Mouse (Mus musculus): Measurements from ENCODE around the gene Fam184a.
A peak's percentile ranks its signal among the peaks of the same experiment; 100 is the strongest.

The Fam184a gene

GRCm38 (mm10) chr10:53750955-53751652, at the start of gene Fam184a:
Fam184a (minus strand) TSS chr10:53751123.
- DNase-seq: peak; percentile 89 to 92

GRCm38 (mm10) chr10:53796258-53796581, 45.3 kb upstream of the Fam184a start:
- DNase-seq: no peak

GRCm38 (mm10) chr10:53795567-53796257, 44.8 kb upstream of the Fam184a start:
- DNase-seq: peak; percentile 23 to 61

GRCm38 (mm10) chr10:53791281-53791680, 40.4 kb upstream of the Fam184a start:
- DNase-seq: no peak

- DNase-seq: no peak
These were observed 25.7 kb upstream of the Fam184a start for GRCm38 (mm10) chr10:53776591-53776990.

GRCm38 (mm10) chr10:53772708-53773107, 21.8 kb upstream of the Fam184a start:
- no peak for DNase-seq

GRCm38 (mm10) chr10:53771480-53771879, 20.6 kb upstream of the Fam184a start:
- DNase-seq: no peak

GRCm38 (mm10) chr10:53768745-53769144, 17.8 kb upstream of the Fam184a start:
- no peak for DNase-seq

- DNase-seq: no peak
These were observed 14.5 kb upstream of the Fam184a start for GRCm38 (mm10) chr10:53765471-53765870.

- DNase-seq: no peak
These were observed 1.8 kb upstream of the Fam184a start for GRCm38 (mm10) chr10:53752723-53753122.

GRCm38 (mm10) chr10:53750275-53750954, 508 bp downstream of the Fam184a start:
- DNase-seq: peak in 1 of 2 experiments; percentile 46

GRCm38 (mm10) chr10:53746039-53746438, 4.9 kb downstream of the Fam184a start:
- DNase-seq: no peak

- no peak for DNase-seq
These were observed 8.0 kb downstream of the Fam184a start for GRCm38 (mm10) chr10:53742961-53743360.

- DNase-seq: no peak
These were observed 10.9 kb downstream of the Fam184a start for GRCm38 (mm10) chr10:53740014-53740413.

GRCm38 (mm10) chr10:53738842-53739241, 12.1 kb downstream of the Fam184a start:
- no peak for DNase-seq

GRCm38 (mm10) chr10:53735201-53735865, 15.6 kb downstream of the Fam184a start:
- peak; percentile 63 to 68 for DNase-seq

- no peak for DNase-seq
These were observed 18.6 kb downstream of the Fam184a start for GRCm38 (mm10) chr10:53732324-53732723.

- DNase-seq: no peak
These were observed 22.0 kb downstream of the Fam184a start for GRCm38 (mm10) chr10:53728883-53729282.

GRCm38 (mm10) chr10:53725301-53725700, 25.6 kb downstream of the Fam184a start:
- no peak for DNase-seq

GRCm38 (mm10) chr10:53704516-53704915, 46.4 kb downstream of the Fam184a start:
- peak; percentile 29 to 43 for DNase-seq

- no peak for DNase-seq
These were observed 52.4 kb downstream of the Fam184a start for GRCm38 (mm10) chr10:53698531-53698930.

GRCm38 (mm10) chr10:53694757-53695156, 56.2 kb downstream of the Fam184a start:
- DNase-seq: no peak

- DNase-seq: no peak
These were observed 59.7 kb downstream of the Fam184a start for GRCm38 (mm10) chr10:53691263-53691662.
